Mouse (Mus musculus) heart, embryonic 15.5 days (tissue): ENCODE measurements around the gene Asb17. TPM values are rescaled to one million over a fixed set of nuclear protein-coding genes. Genes with fewer than 3 reads are reported as not detected.

Experiments
- ATAC-seq: fragments of 200-750 bp; cut with Nextera tagmentation; replicated peaks from 2 replicates; pipeline ENCODE4 v1.8.0; 2017; ENCODE audit warnings: low read depth, moderate TSS enrichment; ENCODE audit not compliant: insufficient number of reproducible peaks, insufficient read depth, low FRiP score
- H3K27ac ChIP-seq: fragments of 300-500 bp; sonication (generic); 2 replicates; pipeline ENCODE4 v1.5.1; 2015; ENCODE audit warnings: mild to moderate bottlenecking, inconsistent platforms
- H3K27me3 ChIP-seq: fragments of 300-500 bp; sonication (generic); 2 replicates; pipeline ENCODE4 v1.6.1; 2015; ENCODE audit warnings: inconsistent platforms
- H3K36me3 ChIP-seq: fragments of 300-500 bp; sonication (generic); 2 replicates; pipeline ENCODE4 v1.6.1; 2015; ENCODE audit warnings: mild to moderate bottlenecking, inconsistent platforms
- H3K4me1 ChIP-seq: fragments of 300-500 bp; sonication (generic); replicated peaks from 2 replicates; pipeline ENCODE4 v1.6.1; 2015; ENCODE audit warnings: inconsistent platforms
- H3K4me2 ChIP-seq: fragments of 300-500 bp; sonication (generic); 2 replicates; pipeline ENCODE4 v1.6.1; 2015; ENCODE audit warnings: inconsistent platforms, mild to moderate bottlenecking, moderate library complexity
- H3K4me3 ChIP-seq: fragments of 300-500 bp; sonication (generic); 2 replicates; pipeline ENCODE4 v1.5.1; 2015; ENCODE audit warnings: mild to moderate bottlenecking, inconsistent platforms
- H3K9ac ChIP-seq: fragments of 300-500 bp; sonication (generic); 2 replicates; pipeline ENCODE4 v1.6.1; 2015; ENCODE audit warnings: mild to moderate bottlenecking, inconsistent platforms
- H3K9me3 ChIP-seq: fragments of 300-500 bp; sonication (generic); replicated peaks from 2 replicates; pipeline ENCODE4 v1.6.1; 2016; ENCODE audit warnings: inconsistent platforms
- WGBS: fragments of 180-500 bp; shearing (Covaris S2); methylation state at CpG from one replicate; pipeline ENCODE4 v1.1.7; 2015; ENCODE audit warnings: mixed read lengths; 5-methylcytosine and 5-hydroxymethylcytosine counted together
- polyA plus RNA-seq: library from polyadenylated mRNA; unstranded; fragments of >200 nt; fragmentation: Nextera tagmentation; extraction: Ambion mirVana; gene quantifications from 2 replicates; pipeline ENCODE4 v1.2.1, GENCODE M21; 2015

Gene Asb17
- polyA plus RNA-seq, 1 experiment from 2014 or later: 0.15 TPM

DNA sequence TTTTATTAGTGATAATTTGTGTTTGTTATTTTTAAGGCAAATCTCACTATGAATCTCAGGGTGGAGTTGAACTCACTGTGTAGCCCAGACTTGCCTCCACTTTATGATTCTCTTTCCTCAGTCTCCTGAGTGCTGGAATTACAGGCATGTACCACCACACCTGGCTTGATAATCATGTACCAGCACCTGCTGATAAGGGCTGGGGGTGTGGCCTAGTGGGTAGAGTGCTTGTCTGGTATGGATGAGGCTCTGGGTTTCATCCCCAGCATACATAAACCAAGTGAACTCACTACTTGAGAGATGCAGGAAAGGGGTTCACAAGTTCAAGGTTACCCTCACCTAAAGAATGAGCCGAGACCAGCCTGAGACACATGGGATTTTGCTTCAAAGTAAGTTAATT lies 57.9 kb downstream of the Asb17 start:
- Histone ChIP-seq H3K4me3 (no peak overlapping the region), H3K27ac (no peak overlapping the region), H3K27me3 (no peaks in the 10 kb centered on the region), H3K4me2 (no peak overlapping the region), H3K36me3 (peaks cover 31% of the 10 kb centered on the region), H3K9ac (no peak overlapping the region), H3K4me1 (peaks cover 3% of the 10 kb centered on the region; the same call in 1 of the 2 replicates), H3K9me3 (no peaks in the 10 kb centered on the region)
- ATAC-seq: 0 out of 2 replicates have a peak, but pooled peaks have one; percentile 15
- WGBS: 56% methylated on average over 1 of the region's 1 CpGs

DNA sequence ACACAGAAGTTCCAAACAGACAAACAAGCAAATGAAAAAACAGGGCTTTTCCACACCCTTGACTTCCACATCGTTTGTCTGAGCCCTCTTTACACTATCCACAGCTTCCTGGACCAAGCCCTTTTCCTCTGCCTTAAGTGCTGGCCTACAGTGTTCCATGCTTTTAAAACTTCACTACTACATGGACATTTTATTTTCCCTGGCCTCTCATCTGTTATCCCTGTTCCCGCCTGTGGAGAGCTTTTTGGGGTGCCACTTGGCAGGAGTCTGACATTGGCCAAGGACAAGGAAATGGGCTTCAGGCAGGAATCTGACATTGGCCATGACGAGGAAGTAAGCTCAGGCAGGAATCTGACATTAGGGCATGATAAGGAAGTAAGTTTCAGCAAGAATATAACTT lies 58.6 kb downstream of the Asb17 start:
- no peaks in the 10 kb centered on the region for H3K27me3 ChIP-seq
- ATAC-seq: no peak
- no peak overlapping the region for H3K27ac ChIP-seq
- 32% methylated on average over 3 of the region's 3 CpGs for WGBS
- no peak overlapping the region for H3K4me3 ChIP-seq
- H3K4me2 ChIP-seq: no peak overlapping the region
- H3K9ac ChIP-seq: no peak overlapping the region
- H3K9me3 ChIP-seq: no peaks in the 10 kb centered on the region
- peaks cover 38% of the 10 kb centered on the region for H3K36me3 ChIP-seq
- peaks cover 7% of the 10 kb centered on the region for H3K4me1 ChIP-seq

DNA sequence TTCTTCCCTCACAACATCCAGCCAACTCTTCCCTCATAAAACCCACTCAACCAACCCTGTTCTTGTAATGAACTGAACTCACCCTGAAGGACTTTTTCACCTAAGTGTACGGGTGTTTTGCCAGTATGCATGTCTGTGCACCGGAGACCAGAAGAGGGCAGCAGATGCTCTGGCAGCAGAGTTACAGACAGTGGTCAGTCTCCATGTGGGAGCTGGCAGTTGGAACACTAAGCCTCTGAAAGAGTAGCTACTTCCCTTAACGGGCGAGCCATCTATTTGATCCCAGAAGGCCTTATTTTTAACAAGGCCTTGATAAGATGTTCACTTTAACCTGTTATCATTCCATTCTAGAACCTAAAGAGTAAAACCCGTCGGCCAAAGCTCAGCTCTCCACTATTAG lies 60.6 kb downstream of the Asb17 start:
- peaks cover 27% of the 10 kb centered on the region for H3K4me1 ChIP-seq
- no peak overlapping the region for H3K27ac ChIP-seq
- 54% methylated on average over 6 of the region's 6 CpGs for WGBS
- H3K9ac ChIP-seq: no peak overlapping the region
- H3K9me3 ChIP-seq: no peaks in the 10 kb centered on the region
- H3K4me3 ChIP-seq: no peak overlapping the region
- H3K36me3 ChIP-seq: peaks cover 57% of the 10 kb centered on the region
- no peaks in the 10 kb centered on the region for H3K27me3 ChIP-seq
- no peak for ATAC-seq
- H3K4me2 ChIP-seq: no peak overlapping the region

Other genes with a start within 250 kb of the Asb17 start
- 15.8 and 25.5 TPM in 2 replicates for gene St6galnac3, start 119.0 kb upstream of the Asb17 start, polyA plus RNA-seq
- gene Msh4, start 61.9 kb downstream of the Asb17 start, polyA plus RNA-seq: 0.09 and 0.14 TPM in 2 replicates
- 47.5 and 53.4 TPM in 2 replicates for gene Rabggtb, start 68.8 kb downstream of the Asb17 start, polyA plus RNA-seq
- gene Acadm, start 100.4 kb downstream of the Asb17 start, polyA plus RNA-seq: 236 and 304 TPM in 2 replicates
- gene Slc44a5, start 129.2 kb downstream of the Asb17 start, polyA plus RNA-seq: 0.52 and 0.62 TPM in 2 replicates